Mouse (Mus musculus): ENCODE data around the gene Vmn1r178.
"Not testable (repeated sequence)": the region's sequence is repeated elsewhere in the genome, so short reads cannot be mapped to it uniquely, and the experiment has no call there.

GRCm38 (mm10) chr7:23876918-23877317, 14.9 kb upstream of the Vmn1r178 start:
- not testable (repeated sequence) for TF ChIP-seq POLR2A (IDR thresholded peaks at IDR 0.05; ENCODE audit: control insufficient read depth, extremely low read depth, insufficient read depth, low read length, poor library complexity); CTCF (IDR thresholded peaks at IDR 0.05; ENCODE audit: borderline replicate concordance, control insufficient read depth, extremely low read depth, insufficient read depth, low read length, poor library complexity)
